Mouse (Mus musculus): ENCODE measurements around the gene Phf10. TPM values are rescaled to one million over a fixed set of nuclear protein-coding genes. Genes with fewer than 3 reads are reported as not detected.
"Not testable (repeated sequence)": the region's sequence is repeated elsewhere in the genome, so short reads cannot be mapped to it uniquely, and the experiment has no call there.

Phf10 gene
- polyA plus RNA-seq (2012; ENCODE audit: insufficient read depth, insufficient read length, missing spikeins), result 25.9 and 45.3 TPM in 2 replicates

DNA sequence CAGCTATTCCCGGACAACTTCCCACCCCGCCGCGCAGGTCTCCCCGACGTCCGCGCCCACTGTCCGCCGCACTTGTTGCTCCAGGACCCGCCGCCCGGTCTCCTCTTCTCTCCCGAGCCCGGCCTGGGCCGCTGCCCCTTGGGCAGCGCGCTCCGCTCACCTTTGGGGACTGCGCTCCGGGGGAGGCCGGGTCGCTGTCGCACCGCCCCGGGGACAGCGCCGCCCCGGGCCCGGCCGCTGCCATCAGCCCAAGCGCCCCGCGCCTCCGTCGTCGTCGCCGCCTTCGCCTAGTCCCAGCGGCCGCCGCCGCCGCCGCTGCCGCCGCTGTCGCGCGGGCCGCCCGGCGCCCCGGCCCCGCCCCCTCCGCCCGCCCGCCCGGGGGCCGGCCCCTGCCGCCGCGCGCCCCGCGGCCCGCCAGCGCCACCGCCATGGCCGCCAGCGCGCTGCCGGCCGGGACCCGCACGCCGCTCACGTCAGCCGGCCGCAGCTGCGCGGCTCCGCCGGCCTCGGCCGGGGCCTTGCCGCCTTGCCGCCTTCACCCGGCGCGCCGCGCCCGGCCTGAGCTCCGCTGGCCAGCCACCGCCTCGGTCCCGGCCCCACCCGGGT lies at the start of gene Phf10:
TSS of gene Phf10 (minus strand) at position 323 of the 606 bp plus-strand sequence.
- H3K27ac ChIP-seq (replicated peaks; ENCODE audit: low read depth, low read length), result 0 out of 2 replicates have a peak within 1 kb of the TSS, but pooled peaks have one; percentile 37

DNA sequence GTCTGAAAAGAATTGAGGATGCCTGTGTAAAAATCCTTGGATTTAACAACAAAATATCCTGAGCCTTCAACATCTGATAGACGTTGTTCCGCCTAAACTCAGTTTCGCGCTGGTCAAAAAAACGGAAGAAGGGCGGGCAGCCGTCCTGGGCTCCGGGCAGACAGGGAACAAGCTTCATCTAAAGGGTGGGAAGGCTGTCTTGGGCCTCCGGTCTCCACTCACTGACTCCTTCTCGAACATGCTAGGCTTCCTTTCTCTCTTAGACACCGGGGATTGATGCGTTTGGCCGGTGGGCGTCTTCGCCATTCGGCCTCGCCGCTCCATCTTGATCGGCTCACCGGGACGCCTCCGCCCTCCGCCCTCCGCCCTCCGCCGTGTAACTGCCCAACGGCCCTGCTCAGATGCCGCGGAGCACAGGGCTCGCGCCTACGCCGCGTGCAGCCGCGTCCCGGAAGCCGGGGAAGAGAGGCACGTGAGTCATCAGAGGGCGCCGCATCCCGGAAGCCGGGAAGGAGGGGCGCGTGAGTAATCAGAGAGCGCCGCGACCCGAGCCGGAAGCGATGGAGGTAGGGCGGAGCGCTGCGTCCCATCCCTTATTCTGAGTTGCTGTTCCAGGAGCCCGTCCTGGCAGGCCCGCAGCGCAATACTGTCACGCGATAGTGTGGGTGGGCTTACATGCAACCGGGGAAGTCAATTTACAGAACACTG lies 48.8 kb upstream of the Phf10 start, which contains the start of gene Gm3435:
TSS of gene Gm3435 (plus strand) at position 471 of the 708 bp plus-strand sequence.
- H3K4me1 ChIP-seq (ENCODE audit: control insufficient read depth, insufficient read depth, insufficient read length, low read length); H3K27ac ChIP-seq (replicated peaks; ENCODE audit: low read depth, low read length); H3K4me3 ChIP-seq (ENCODE audit: insufficient read depth, low read depth, low read length): not testable (repeated sequence)

More for the DNA sequence above, at the start of gene Phf10:
- H3K4me1 ChIP-seq (ENCODE audit: control insufficient read depth, insufficient read depth, insufficient read length, low read length), result not testable (repeated sequence)
- H3K4me3 ChIP-seq (ENCODE audit: insufficient read depth, low read depth, low read length), result peak within 1 kb of the TSS; percentile 97

DNA sequence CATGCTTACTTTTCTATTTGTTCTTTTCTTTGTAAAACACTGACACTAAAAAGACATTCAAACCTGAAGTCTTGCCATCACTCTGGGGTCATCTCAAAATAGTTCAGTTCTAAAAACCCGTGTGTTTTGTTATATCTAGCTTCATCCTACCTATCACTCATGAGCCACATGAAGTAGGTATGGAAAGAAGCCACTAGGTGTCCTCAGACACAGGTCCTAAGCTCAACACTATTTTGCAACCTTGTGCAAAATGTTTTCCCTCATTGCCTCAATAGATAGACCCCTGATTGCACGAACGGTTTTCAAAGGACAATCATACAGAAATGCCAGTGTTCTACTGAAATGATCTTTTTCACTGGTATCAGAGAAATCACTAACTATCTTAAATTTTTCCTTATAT lies 48.0 kb upstream of the Phf10 start:
- H3K4me3 ChIP-seq (ENCODE audit: insufficient read depth, low read depth, low read length); H3K27ac ChIP-seq (replicated peaks; ENCODE audit: low read depth, low read length): not testable (repeated sequence)

DNA sequence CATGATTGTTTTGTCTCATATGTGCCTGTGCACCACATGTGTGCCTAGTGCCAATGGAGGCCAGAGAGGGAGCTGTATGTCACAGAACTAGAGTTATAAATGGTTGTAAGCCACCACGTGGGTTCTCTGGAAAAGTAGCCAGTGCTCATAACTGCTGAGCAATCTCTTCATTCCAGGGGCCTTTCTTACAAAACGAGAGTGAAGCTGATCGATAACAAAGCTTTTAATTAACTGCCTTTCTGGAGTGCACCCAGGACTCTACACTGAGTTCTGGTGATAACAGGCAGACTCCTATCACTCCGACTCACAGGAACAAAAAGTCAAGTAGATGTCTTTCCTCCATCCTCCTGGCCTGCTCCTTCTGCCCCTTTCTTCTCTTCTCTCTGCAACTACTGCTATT lies 39.0 kb upstream of the Phf10 start:
- H3K4me3 ChIP-seq (ENCODE audit: insufficient read depth, low read depth, low read length); H3K4me1 ChIP-seq (ENCODE audit: control insufficient read depth, insufficient read depth, insufficient read length, low read length); H3K27ac ChIP-seq (replicated peaks; ENCODE audit: low read depth, low read length): not testable (repeated sequence)

More for the DNA sequence above, 48.0 kb upstream of the Phf10 start:
- H3K4me1 ChIP-seq (ENCODE audit: control insufficient read depth, insufficient read depth, insufficient read length, low read length), result not testable (repeated sequence)

DNA sequence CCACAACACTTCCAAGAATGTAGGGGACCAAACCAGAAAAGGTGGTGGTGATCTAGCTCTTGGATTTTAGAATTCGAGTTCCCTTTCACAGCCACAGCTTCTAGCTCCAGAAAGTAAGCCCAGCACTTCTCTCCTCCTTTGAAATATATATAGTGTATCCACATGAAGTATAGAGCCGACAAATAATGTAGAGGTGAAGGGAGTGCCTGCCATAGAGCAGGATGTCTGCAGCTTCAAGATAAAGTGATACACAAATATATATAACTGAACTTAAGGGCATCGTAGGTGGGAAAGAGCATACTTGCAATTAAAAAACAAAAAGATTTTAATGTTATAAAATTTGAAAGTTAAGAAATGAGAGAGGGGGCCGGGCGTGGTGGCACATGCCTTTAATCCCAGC lies 33.1 kb upstream of the Phf10 start:
- H3K4me3 ChIP-seq (ENCODE audit: insufficient read depth, low read depth, low read length); H3K4me1 ChIP-seq (ENCODE audit: control insufficient read depth, insufficient read depth, insufficient read length, low read length); H3K27ac ChIP-seq (replicated peaks; ENCODE audit: low read depth, low read length): not testable (repeated sequence)

GRCm38 (mm10) chr17:14993139-14993832 lies 32.2 kb upstream of the Phf10 start:
- H3K27ac ChIP-seq (replicated peaks; ENCODE audit: low read depth, low read length); H3K4me1 ChIP-seq (ENCODE audit: control insufficient read depth, insufficient read depth, insufficient read length, low read length); H3K4me3 ChIP-seq (ENCODE audit: insufficient read depth, low read depth, low read length): not testable (repeated sequence)

DNA sequence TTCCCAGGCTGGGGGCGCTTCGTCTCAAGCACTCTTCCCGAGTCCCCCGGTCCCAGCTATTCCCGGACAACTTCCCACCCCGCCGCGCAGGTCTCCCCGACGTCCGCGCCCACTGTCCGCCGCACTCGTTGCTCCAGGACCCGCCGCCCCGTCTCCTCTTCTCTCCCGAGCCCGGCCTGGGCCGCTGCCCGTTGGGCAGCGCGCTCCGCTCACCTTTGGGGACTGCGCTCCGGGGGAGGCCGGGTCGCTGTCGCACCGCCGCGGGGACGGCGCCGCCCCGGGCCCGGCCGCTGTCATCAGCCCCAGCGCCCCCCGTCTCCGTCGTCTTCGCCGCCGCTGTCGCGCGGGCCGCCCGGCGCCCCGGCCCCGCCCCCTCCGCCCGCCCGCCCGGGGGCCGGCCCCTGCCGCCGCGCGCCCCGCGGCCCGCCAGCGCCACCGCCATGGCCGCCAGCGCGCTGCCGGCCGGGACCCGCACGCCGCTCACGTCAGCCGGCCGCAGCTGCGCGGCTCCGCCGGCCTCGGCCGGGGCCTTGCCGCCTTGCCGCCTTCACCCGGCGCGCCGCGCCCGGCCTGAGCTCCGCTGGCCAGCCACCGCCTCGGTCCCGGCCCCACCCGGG lies 31.6 kb upstream of the Phf10 start:
- H3K4me1 ChIP-seq (ENCODE audit: control insufficient read depth, insufficient read depth, insufficient read length, low read length); H3K27ac ChIP-seq (replicated peaks; ENCODE audit: low read depth, low read length); H3K4me3 ChIP-seq (ENCODE audit: insufficient read depth, low read depth, low read length): not testable (repeated sequence)

DNA sequence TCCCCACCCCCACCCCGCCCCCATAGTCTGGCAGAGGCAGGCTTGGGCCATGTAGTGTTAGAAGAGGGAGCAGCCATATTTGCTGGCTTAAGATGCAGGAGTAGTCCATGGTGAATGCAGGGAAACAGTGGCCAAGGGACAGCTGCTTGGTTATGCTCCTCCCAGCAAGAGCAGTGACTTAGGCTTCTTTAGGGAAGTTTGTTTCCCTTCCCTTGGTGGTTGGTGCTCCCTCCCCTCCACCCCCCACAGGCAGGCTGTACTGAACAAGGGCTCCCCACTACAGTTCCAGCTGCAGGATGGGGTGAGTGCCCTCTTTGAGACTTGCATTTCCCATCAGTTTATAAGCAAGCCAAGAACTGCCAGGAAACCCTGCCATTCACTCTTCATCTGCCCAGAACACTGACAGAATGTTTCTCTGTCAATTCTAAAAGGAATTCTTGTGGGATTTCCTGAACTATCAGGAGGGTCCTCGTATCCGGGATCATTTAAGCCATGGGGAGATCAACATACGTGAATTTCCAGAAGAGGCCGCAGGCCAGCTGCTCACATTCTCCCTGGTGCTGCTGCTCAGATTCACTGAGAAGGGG lies 29.1 kb upstream of the Phf10 start:
- H3K4me3 ChIP-seq (ENCODE audit: insufficient read depth, low read depth, low read length); H3K4me1 ChIP-seq (ENCODE audit: control insufficient read depth, insufficient read depth, insufficient read length, low read length); H3K27ac ChIP-seq (replicated peaks; ENCODE audit: low read depth, low read length): not testable (repeated sequence)

DNA sequence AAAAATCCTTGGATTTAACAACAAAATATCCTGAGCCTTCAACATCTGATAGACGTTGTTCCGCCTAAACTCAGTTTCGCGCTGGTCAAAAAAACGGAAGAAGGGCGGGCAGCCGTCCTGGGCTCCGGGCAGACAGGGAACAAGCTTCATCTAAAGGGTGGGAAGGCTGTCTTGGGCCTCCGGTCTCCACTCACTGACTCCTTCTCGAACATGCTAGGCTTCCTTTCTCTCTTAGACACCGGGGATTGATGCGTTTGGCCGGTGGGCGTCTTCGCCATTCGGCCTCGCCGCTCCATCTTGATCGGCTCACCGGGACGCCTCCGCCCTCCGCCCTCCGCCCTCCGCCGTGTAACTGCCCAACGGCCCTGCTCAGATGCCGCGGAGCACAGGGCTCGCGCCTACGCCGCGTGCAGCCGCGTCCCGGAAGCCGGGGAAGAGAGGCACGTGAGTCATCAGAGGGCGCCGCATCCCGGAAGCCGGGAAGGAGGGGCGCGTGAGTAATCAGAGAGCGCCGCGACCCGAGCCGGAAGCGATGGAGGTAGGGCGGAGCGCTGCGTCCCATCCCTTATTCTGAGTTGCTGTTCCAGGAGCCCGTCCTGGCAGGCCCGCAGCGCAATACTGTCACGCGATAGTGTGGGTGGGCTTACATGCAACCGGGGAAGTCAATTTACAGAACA lies 17.4 kb upstream of the Phf10 start, which contains the start of the genes 9030025P20Rik and Gm3417:
TSS of gene 9030025P20Rik (plus strand) at position 107 of the 677 bp plus-strand sequence.
TSS of gene Gm3417 (minus strand) at position 429 of the 677 bp plus-strand sequence.
- not testable (repeated sequence) for H3K4me1 ChIP-seq (ENCODE audit: control insufficient read depth, insufficient read depth, insufficient read length, low read length); H3K27ac ChIP-seq (replicated peaks; ENCODE audit: low read depth, low read length); H3K4me3 ChIP-seq (ENCODE audit: insufficient read depth, low read depth, low read length)

DNA sequence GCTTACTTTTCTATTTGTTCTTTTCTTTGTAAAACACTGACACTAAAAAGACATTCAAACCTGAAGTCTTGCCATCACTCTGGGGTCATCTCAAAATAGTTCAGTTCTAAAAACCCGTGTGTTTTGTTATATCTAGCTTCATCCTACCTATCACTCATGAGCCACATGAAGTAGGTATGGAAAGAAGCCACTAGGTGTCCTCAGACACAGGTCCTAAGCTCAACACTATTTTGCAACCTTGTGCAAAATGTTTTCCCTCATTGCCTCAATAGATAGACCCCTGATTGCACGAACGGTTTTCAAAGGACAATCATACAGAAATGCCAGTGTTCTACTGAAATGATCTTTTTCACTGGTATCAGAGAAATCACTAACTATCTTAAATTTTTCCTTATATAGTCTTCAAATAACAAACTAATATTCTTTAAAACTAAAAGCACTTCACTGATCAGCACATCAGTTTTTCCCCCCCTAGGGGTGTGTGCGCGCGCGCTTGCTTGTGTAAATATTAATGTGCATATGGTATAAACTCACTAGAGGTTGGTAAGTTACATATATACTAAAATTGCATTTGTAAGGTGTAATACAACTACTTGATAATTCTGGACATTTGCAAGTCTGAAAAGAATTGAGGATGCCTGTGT lies 16.8 kb upstream of the Phf10 start:
- not testable (repeated sequence) for H3K4me1 ChIP-seq (ENCODE audit: control insufficient read depth, insufficient read depth, insufficient read length, low read length); H3K4me3 ChIP-seq (ENCODE audit: insufficient read depth, low read depth, low read length)

GRCm38 (mm10) chr17:14968373-14968913 lies 7.4 kb upstream of the Phf10 start:
- H3K4me1 ChIP-seq (ENCODE audit: control insufficient read depth, insufficient read depth, insufficient read length, low read length); H3K4me3 ChIP-seq (ENCODE audit: insufficient read depth, low read depth, low read length); H3K27ac ChIP-seq (replicated peaks; ENCODE audit: low read depth, low read length): not testable (repeated sequence)

More for the DNA sequence above, 16.8 kb upstream of the Phf10 start:
- not testable (repeated sequence) for H3K27ac ChIP-seq (replicated peaks; ENCODE audit: low read depth, low read length)

DNA sequence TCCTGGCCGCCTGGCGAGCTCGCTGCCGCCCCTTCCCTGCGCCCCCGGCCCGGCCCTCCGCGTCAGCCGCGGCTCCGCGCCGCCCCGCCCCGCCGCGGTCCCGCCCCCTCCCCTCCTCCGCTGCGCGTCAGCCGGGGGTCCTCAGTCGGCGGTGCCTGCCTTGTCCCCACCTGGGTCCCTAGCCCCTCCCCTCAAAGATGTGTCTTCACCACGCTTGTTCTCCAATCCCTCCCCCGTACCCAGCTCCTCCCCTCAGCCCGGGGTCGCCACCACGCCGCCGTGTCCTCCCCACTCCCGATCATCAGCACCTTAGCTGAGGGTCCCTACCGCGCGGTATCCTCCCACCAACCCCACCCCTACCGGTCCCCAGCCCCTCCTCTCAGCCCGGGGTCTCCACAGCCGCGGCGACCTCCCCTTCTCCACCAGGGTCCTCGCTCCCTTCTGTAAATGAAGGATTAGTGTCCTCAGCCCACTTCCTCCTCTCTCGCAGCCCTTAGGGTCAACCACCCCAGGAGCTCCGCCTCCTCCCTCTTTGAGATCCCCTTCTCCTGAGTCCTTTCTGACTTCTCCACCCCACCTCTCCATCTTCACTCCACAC lies 583 bp upstream of the Phf10 start:
- H3K4me3 ChIP-seq (ENCODE audit: insufficient read depth, low read depth, low read length); H3K4me1 ChIP-seq (ENCODE audit: control insufficient read depth, insufficient read depth, insufficient read length, low read length); H3K27ac ChIP-seq (replicated peaks; ENCODE audit: low read depth, low read length): not testable (repeated sequence)

DNA sequence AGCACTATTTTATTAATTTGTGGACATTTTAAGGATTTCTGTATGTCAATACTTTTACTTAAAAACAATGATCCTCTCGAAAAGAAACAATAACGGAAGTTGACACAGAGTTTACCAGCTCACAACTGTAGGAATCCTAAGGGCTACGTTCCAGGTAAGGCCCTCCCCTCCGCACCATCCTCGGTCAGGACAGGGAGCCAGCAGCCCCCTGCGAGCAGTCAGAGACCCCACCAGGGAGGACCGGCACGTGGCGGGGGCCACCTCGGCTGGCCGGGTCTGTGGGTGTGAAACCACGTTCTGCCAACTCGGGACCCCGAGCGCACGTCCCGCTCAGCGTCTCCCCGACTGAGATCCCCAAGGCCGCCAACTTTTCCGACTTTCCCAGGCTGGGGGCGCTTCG lies 553 bp downstream of the Phf10 start:
- H3K4me3 ChIP-seq (ENCODE audit: insufficient read depth, low read depth, low read length), result peak overlapping the region; percentile 97
- no peaks in the 10 kb centered on the region; the same call in 1 of the 2 replicates for H3K4me1 ChIP-seq (ENCODE audit: control insufficient read depth, insufficient read depth, insufficient read length, low read length)
- no peak overlapping the region for H3K27ac ChIP-seq (replicated peaks; ENCODE audit: low read depth, low read length)

All from brown adipose tissue, adult 24 weeks (tissue).